Mouse (Mus musculus) left cerebral cortex, adult 2 months (tissue): ENCODE measurements around the gene Zfp160. TPM values are rescaled to one million over a fixed set of nuclear protein-coding genes. Genes with fewer than 3 reads are reported as not detected.
"Not testable (repeated sequence)": the region's sequence is repeated elsewhere in the genome, so short reads cannot be mapped to it uniquely, and the experiment has no call there.

Experiments
- DNase-seq, 2 experiments: peaks; one replicate each; pipeline ENCODE4 v3.0.0; 2021 to 2022; ENCODE audit warnings: low spot score in 2 of 2, mixed read lengths in 1 of 2; ENCODE audit errors: extremely low spot score in 1 of 2
- H3K27ac ChIP-seq: fragments of 200-600 bp; 2 replicates; pipeline ENCODE4 v1.8.1; 2022
- H3K4me3 ChIP-seq: fragments of 200-600 bp; 2 replicates; pipeline ENCODE4 v1.8.1; 2022
- CTCF ChIP-seq: fragments of 200-600 bp; IDR thresholded peaks from 2 replicates; pipeline ENCODE4 v1.8.1; 2022; ENCODE audit warnings: antibody characterized with exemption, mild to moderate bottlenecking, moderate library complexity
- intact Hi-C: fragments of 180-260 bp; cut with DNase I; formaldehyde crosslinking; loops from one replicate; pipeline ENCODE4 v1.15.1; 2025
- total RNA-seq, 2 experiments: library from RNA; stranded (reverse); gene quantifications; 2 replicates each; pipeline ENCODE4 v1.2.3; 2021

Gene Zfp160
- total RNA-seq, 2 experiments from 2014 or later: 19.7 to 22.4 TPM

GRCm38 (mm10) chr17:21053267-21053666, 44.6 kb downstream of the Zfp160 start:
- Histone ChIP-seq H3K27ac (no peak overlapping the region), H3K4me3 (no peak overlapping the region)
- TF ChIP-seq CTCF: peak; percentile 12
- no peak for DNase-seq
- intact Hi-C loops: no loop called here

GRCm38 (mm10) chr17:21055111-21055510, 46.4 kb downstream of the Zfp160 start:
- H3K27ac ChIP-seq, intact Hi-C loops, DNase-seq, H3K4me3 ChIP-seq: not testable (repeated sequence)

GRCm38 (mm10) chr17:21065501-21065900, 56.8 kb downstream of the Zfp160 start:
- no peak for DNase-seq
- no peak for TF ChIP-seq CTCF
- no peak overlapping the region for H3K27ac ChIP-seq
- intact Hi-C loops: no loop called here
- H3K4me3 ChIP-seq: no peak overlapping the region

GRCm38 (mm10) chr17:21067036-21067435, 58.3 kb downstream of the Zfp160 start:
- H3K4me3 ChIP-seq: no peak overlapping the region
- no peak for TF ChIP-seq CTCF
- H3K27ac ChIP-seq: no peak overlapping the region
- DNase-seq: no peak
- intact Hi-C loops: no loop called here

- H3K27ac ChIP-seq, H3K4me3 ChIP-seq, intact Hi-C loops, DNase-seq: not testable (repeated sequence)
Measured at GRCm38 (mm10) chr17:21069443-21069842, 60.7 kb downstream of the Zfp160 start.

GRCm38 (mm10) chr17:21070971-21071370, 62.3 kb downstream of the Zfp160 start:
- DNase-seq: not testable (repeated sequence)

More at GRCm38 (mm10) chr17:21070971-21071370, 62.3 kb downstream of the Zfp160 start:
- H3K27ac ChIP-seq, intact Hi-C loops, H3K4me3 ChIP-seq: not testable (repeated sequence)

Other genes with a start within 250 kb of the Zfp160 start
- gene Vmn1r228, start 222.7 kb upstream of the Zfp160 start, total RNA-seq: not detected
- gene Vmn1r229, start 197.3 kb upstream of the Zfp160 start, total RNA-seq: under 1 TPM; 0.05 to 0.14 TPM
- gene Vmn1r230, start 168.5 kb upstream of the Zfp160 start, total RNA-seq: not detected
- gene Vmn1r231, start 103.8 kb upstream of the Zfp160 start, total RNA-seq: not detected
- gene Vmn1r232, start 89.2 kb upstream of the Zfp160 start, total RNA-seq: not detected
- gene Ppp2r1a, start 63.6 kb upstream of the Zfp160 start, total RNA-seq: 100 to 1,000 TPM; 537 to 542 TPM
- not detected for gene Vmn1r233, start 12.4 kb upstream of the Zfp160 start, total RNA-seq
- gene Vmn1r234, start 217.2 kb downstream of the Zfp160 start, total RNA-seq: not detected
- not detected for gene Vmn1r235, start 247.5 kb downstream of the Zfp160 start, total RNA-seq